8 mouse cellular contexts compared by ENCODE assay signal in genomic region chr5:135007802-135008571, GRCm38 (mm10). TPM values are rescaled to one million over a fixed set of nuclear protein-coding genes. Genes with fewer than 3 reads are reported as not detected.
DNase-seq lines count a peak whose midpoint lies in the region; ATAC-seq and TF ChIP-seq lines count a peak whose summit lies in the region.

No protein-coding gene starts in this region.

- peak overlapping the region; percentile 77 for H3K9ac ChIP-seq in neural tube, embryonic 11.5 days (ENCODE audit: low read length)
- H3K9ac ChIP-seq in hindbrain, embryonic 12.5 days, result peak overlapping the region; percentile 60
- H3K9ac ChIP-seq in liver, embryonic 15.5 days, result peak overlapping the region; percentile 73

- peak overlapping the region; percentile 86 for H3K4me2 ChIP-seq in neural tube, embryonic 11.5 days (ENCODE audit: low read depth)
- H3K4me2 ChIP-seq in hindbrain, embryonic 12.5 days (replicated peaks), result peak overlapping the region; percentile 61
- peak overlapping the region; percentile 94 for H3K4me2 ChIP-seq in liver, embryonic 15.5 days

- no peaks in the 10 kb centered on the region for H3K9me3 ChIP-seq in neural tube, embryonic 11.5 days (ENCODE audit: control insufficient read depth, low read length)
- no peaks in the 10 kb centered on the region for H3K9me3 ChIP-seq in hindbrain, embryonic 12.5 days (replicated peaks)
- no peaks in the 10 kb centered on the region for H3K9me3 ChIP-seq in liver, embryonic 15.5 days (replicated peaks)

- H3K27me3 ChIP-seq in neural tube, embryonic 11.5 days (ENCODE audit: control insufficient read depth, insufficient read depth, low read length), result no peaks in the 10 kb centered on the region
- no peaks in the 10 kb centered on the region for H3K27me3 ChIP-seq in hindbrain, embryonic 12.5 days
- peaks cover 15% of the 10 kb centered on the region for H3K27me3 ChIP-seq in liver, embryonic 15.5 days

- no peak for ATAC-seq in neural tube, embryonic 11.5 days (ENCODE audit: insufficient read depth, low FRiP score, low TSS enrichment)
- ATAC-seq in hindbrain, embryonic 12.5 days (ENCODE audit: low FRiP score), result no peak
- no peak for ATAC-seq in liver, embryonic 15.5 days (ENCODE audit: insufficient read depth)

- DNase-seq in neural tube, embryonic 11.5 days (ENCODE audit: low spot score), result no peak
- no peak for DNase-seq in neural tube, embryonic 10.5 days (ENCODE audit: extremely low spot score, low spot score)
- DNase-seq in cerebellum, postnatal 10 days, result peak; percentile 69 to 79
- no peak for DNase-seq in left cerebral cortex, adult 11 months (ENCODE audit: low spot score)
- no peak for DNase-seq in ovary, postnatal 36 days (ENCODE audit: low spot score)

- 27% methylated on average over 16 of the region's 16 CpGs for WGBS in neural tube, embryonic 11.5 days
- WGBS in hindbrain, embryonic 12.5 days, result 32% methylated on average over 16 of the region's 16 CpGs
- WGBS in liver, embryonic 15.5 days (ENCODE audit: insufficient replicate concordance), result 26% methylated on average over 16 of the region's 16 CpGs
- 32% methylated on average over 16 of the region's 16 CpGs for WGBS in olfactory bulb, adult 2 months

- peaks cover 15% of the 10 kb centered on the region for H3K4me1 ChIP-seq in neural tube, embryonic 11.5 days (ENCODE audit: control insufficient read depth, insufficient read depth, low read length)
- H3K4me1 ChIP-seq in hindbrain, embryonic 12.5 days, result peaks cover 33% of the 10 kb centered on the region
- H3K4me1 ChIP-seq in liver, embryonic 15.5 days (replicated peaks), result peaks cover 47% of the 10 kb centered on the region
- H3K4me1 ChIP-seq in olfactory bulb, adult 2 months (ENCODE audit: control insufficient read depth, insufficient read depth, low read length), result peaks cover 25% of the 10 kb centered on the region

- TF ChIP-seq POLR2A in olfactory bulb, adult 2 months (IDR thresholded peaks at IDR 0.05; ENCODE audit: insufficient read depth, low read depth, low read length), result no peak

- H3K36me3 ChIP-seq in neural tube, embryonic 11.5 days (ENCODE audit: control insufficient read depth, insufficient read depth, low read length), result no peaks in the 10 kb centered on the region
- H3K36me3 ChIP-seq in hindbrain, embryonic 12.5 days, result no peaks in the 10 kb centered on the region; the same call in 1 of the 2 replicates
- H3K36me3 ChIP-seq in liver, embryonic 15.5 days (replicated peaks), result no peaks in the 10 kb centered on the region; the same call in 1 of the 2 replicates

- peak overlapping the region; percentile 84 for H3K27ac ChIP-seq in neural tube, embryonic 11.5 days (ENCODE audit: low read depth, low read length)
- H3K27ac ChIP-seq in hindbrain, embryonic 12.5 days, result peak overlapping the region; percentile 92
- peak overlapping the region; percentile 89 for H3K27ac ChIP-seq in liver, embryonic 15.5 days (replicated peaks)
- peak overlapping the region; percentile 89 for H3K27ac ChIP-seq in olfactory bulb, adult 2 months (ENCODE audit: insufficient read depth, low read depth, low read length)

- peak overlapping the region; percentile 52 for H3K4me3 ChIP-seq in neural tube, embryonic 11.5 days (ENCODE audit: low read depth, low read length)
- H3K4me3 ChIP-seq in hindbrain, embryonic 12.5 days, result peak overlapping the region; percentile 58
- peak overlapping the region; percentile 69 for H3K4me3 ChIP-seq in liver, embryonic 15.5 days (replicated peaks)
- peak overlapping the region; percentile 79 for H3K4me3 ChIP-seq in olfactory bulb, adult 2 months (ENCODE audit: insufficient read depth, low read depth, low read length)

- no peak for TF ChIP-seq CTCF in olfactory bulb, adult 2 months (IDR thresholded peaks at IDR 0.05; ENCODE audit: insufficient read depth, low read depth, low read length)

RNA-seq across cellular contexts. Expression of gene Abhd11, which starts 1.0 kb away (rescaled TPM):
- 45.9 and 46.3 TPM in 2 replicates for polyA plus RNA-seq in neural tube, embryonic 11.5 days (2014; fragmentation: Nextera tagmentation; extraction: Ambion mirVana)
- 47.4 and 51.0 TPM in 2 replicates for polyA plus RNA-seq in hindbrain, embryonic 12.5 days (2016; fragmentation: Nextera tagmentation; extraction: Ambion mirVana)
- polyA plus RNA-seq in liver, embryonic 15.5 days (2015; fragmentation: Nextera tagmentation; extraction: Ambion mirVana), result 26.6 and 27.1 TPM in 2 replicates
- not detected in 2 replicates for polyA plus RNA-seq in olfactory bulb, adult 2 months (2012; ENCODE audit: insufficient read depth, insufficient read length, low replicate concordance, missing spikeins)

RNA-seq across cellular contexts. Expression of gene Stx1a, which starts 15.3 kb away (rescaled TPM):
- polyA plus RNA-seq in neural tube, embryonic 11.5 days (2014; fragmentation: Nextera tagmentation; extraction: Ambion mirVana), result 25.4 and 36.6 TPM in 2 replicates
- 34.3 and 38.7 TPM in 2 replicates for polyA plus RNA-seq in hindbrain, embryonic 12.5 days (2016; fragmentation: Nextera tagmentation; extraction: Ambion mirVana)
- polyA plus RNA-seq in liver, embryonic 15.5 days (2015; fragmentation: Nextera tagmentation; extraction: Ambion mirVana), result 1.1 and 1.3 TPM in 2 replicates
- not detected in 2 replicates for polyA plus RNA-seq in olfactory bulb, adult 2 months (2012; ENCODE audit: insufficient read depth, insufficient read length, low replicate concordance, missing spikeins)

RNA-seq across cellular contexts. Expression of gene Cldn3, which starts 22.0 kb away (rescaled TPM):
- polyA plus RNA-seq in neural tube, embryonic 11.5 days (2014; fragmentation: Nextera tagmentation; extraction: Ambion mirVana), result 2.2 and 3.1 TPM in 2 replicates
- 8.2 and 18.3 TPM in 2 replicates for polyA plus RNA-seq in hindbrain, embryonic 12.5 days (2016; fragmentation: Nextera tagmentation; extraction: Ambion mirVana)
- polyA plus RNA-seq in liver, embryonic 15.5 days (2015; fragmentation: Nextera tagmentation; extraction: Ambion mirVana), result 1.2 and 2.1 TPM in 2 replicates
- not detected in 2 replicates for polyA plus RNA-seq in olfactory bulb, adult 2 months (2012; ENCODE audit: insufficient read depth, insufficient read length, low replicate concordance, missing spikeins)

RNA-seq across cellular contexts. Expression of gene Dnajc30, which starts 56.0 kb away (rescaled TPM):
- 26.6 and 28.3 TPM in 2 replicates for polyA plus RNA-seq in neural tube, embryonic 11.5 days (2014; fragmentation: Nextera tagmentation; extraction: Ambion mirVana)
- polyA plus RNA-seq in hindbrain, embryonic 12.5 days (2016; fragmentation: Nextera tagmentation; extraction: Ambion mirVana), result 28.9 and 34.4 TPM in 2 replicates
- polyA plus RNA-seq in liver, embryonic 15.5 days (2015; fragmentation: Nextera tagmentation; extraction: Ambion mirVana), result 14.3 and 14.9 TPM in 2 replicates
- not detected in 2 replicates for polyA plus RNA-seq in olfactory bulb, adult 2 months (2012; ENCODE audit: insufficient read depth, insufficient read length, low replicate concordance, missing spikeins)

RNA-seq across cellular contexts. Expression of gene Bud23, which starts 56.8 kb away (rescaled TPM):
- polyA plus RNA-seq in neural tube, embryonic 11.5 days (2014; fragmentation: Nextera tagmentation; extraction: Ambion mirVana), result 126 and 141 TPM in 2 replicates
- polyA plus RNA-seq in hindbrain, embryonic 12.5 days (2016; fragmentation: Nextera tagmentation; extraction: Ambion mirVana), result 113 and 119 TPM in 2 replicates
- 52.7 and 56.4 TPM in 2 replicates for polyA plus RNA-seq in liver, embryonic 15.5 days (2015; fragmentation: Nextera tagmentation; extraction: Ambion mirVana)
- not detected in 2 replicates for polyA plus RNA-seq in olfactory bulb, adult 2 months (2012; ENCODE audit: insufficient read depth, insufficient read length, low replicate concordance, missing spikeins)

Comparison
In these comparisons a context has a peak if more than half of its experiments do, and no peak if none do; other contexts are left out.
1. DNase-seq: peak in cerebellum, postnatal 10 days (2 of 2); none in neural tube, embryonic 11.5 days (single experiment), neural tube, embryonic 10.5 days (single experiment), left cerebral cortex, adult 11 months (single experiment) and ovary, postnatal 36 days (single experiment).
2. RNA of gene Stx1a, which starts 15.3 kb away (polyA plus RNA-seq): 25.4 to 36.6 TPM in neural tube, embryonic 11.5 days and 34.3 to 38.7 TPM in hindbrain, embryonic 12.5 days; 1.1 to 1.3 TPM in liver, embryonic 15.5 days and not detected in olfactory bulb, adult 2 months; every median in the first group is over 10 times any median in the second.
3. Peak in every context shown above with its lines, with median percentiles within 50 percentile points of each other: H3K27ac ChIP-seq, H3K4me2 ChIP-seq, H3K4me3 ChIP-seq and H3K9ac ChIP-seq.